Mouse (Mus musculus): ENCODE data around the gene Chd1l. TPM values are rescaled to one million over a fixed set of nuclear protein-coding genes. Genes with fewer than 3 reads are reported as not detected.

Gene Chd1l
- total RNA-seq, 2 experiments from 2014 or later = 11.0 to 11.1 TPM

GRCm38 (mm10) chr3:97525458-97525857 is 84.5 kb downstream of the Chd1l start:
- DNase-seq (ENCODE audit: low spot score) = no peak

- DNase-seq (ENCODE audit: low spot score) = no peak
Observed at GRCm38 (mm10) chr3:97524835-97525234, 85.2 kb downstream of the Chd1l start.

GRCm38 (mm10) chr3:97521946-97522731 is 87.9 kb downstream of the Chd1l start:
- no peak for DNase-seq (ENCODE audit: low spot score)

- no peak for DNase-seq (ENCODE audit: low spot score)
Observed at GRCm38 (mm10) chr3:97519883-97520282, 90.1 kb downstream of the Chd1l start.

GRCm38 (mm10) chr3:97512296-97512695 is 97.7 kb downstream of the Chd1l start:
- DNase-seq (ENCODE audit: low spot score) = no peak

Other genes starting within 250 kb of the Chd1l start
- not detected for gene Olfr1402, start 188.2 kb downstream of the Chd1l start, total RNA-seq (2021)
- 1 to 10 TPM; 5.7 to 6.5 TPM for gene Fmo5, start 18.6 kb upstream of the Chd1l start, total RNA-seq (2021)
- 100 to 1,000 TPM; 192 to 194 TPM for gene Prkab2, start 48.0 kb upstream of the Chd1l start, total RNA-seq (2021)
- not detected for gene Gm17651, start 64.5 kb upstream of the Chd1l start, total RNA-seq (2021)